Mouse (Mus musculus): ENCODE results near the gene Gm3453. TPM values are rescaled to one million over a fixed set of nuclear protein-coding genes. Genes with fewer than 3 reads are reported as not detected.
A peak's percentile ranks its signal among the peaks of the same experiment; 100 is the strongest.
"Not testable (repeated sequence)": the region's sequence is repeated elsewhere in the genome, so short reads cannot be mapped to it uniquely, and the experiment has no call there.

Gene Gm3453
- polyA plus RNA-seq (2011; ENCODE audit: insufficient read length, low read depth, missing spikeins): not detected in 2 replicates

- H3K27ac ChIP-seq (ENCODE audit: insufficient read depth, low read length); H3K4me3 ChIP-seq (ENCODE audit: insufficient read depth, low read length); H3K4me1 ChIP-seq (ENCODE audit: control insufficient read depth, insufficient read depth, low read length): not testable (repeated sequence)
These were observed at the start of gene Gm3453 for GRCm38 (mm10) chr14:5979037-5979436. Gm3453 (minus strand) TSS chr14:5979137.

- not testable (repeated sequence) for H3K27ac ChIP-seq (ENCODE audit: insufficient read depth, low read length); H3K4me3 ChIP-seq (ENCODE audit: insufficient read depth, low read length); H3K4me1 ChIP-seq (ENCODE audit: control insufficient read depth, insufficient read depth, low read length)
These were observed 8.2 kb upstream of the Gm3453 start for GRCm38 (mm10) chr14:5987136-5987535.

GRCm38 (mm10) chr14:5962441-5962840 is 16.5 kb downstream of the Gm3453 start:
- H3K4me3 ChIP-seq (ENCODE audit: insufficient read depth, low read length): not testable (repeated sequence)

GRCm38 (mm10) chr14:5961635-5962034 is 17.3 kb downstream of the Gm3453 start, which contains the start of gene Gm3248:
Gm3248 (minus strand) TSS chr14:5961745.
- H3K4me3 ChIP-seq (ENCODE audit: insufficient read depth, low read length): peak within 1 kb of the TSS; percentile 65
- H3K27ac ChIP-seq (ENCODE audit: insufficient read depth, low read length); H3K4me1 ChIP-seq (ENCODE audit: control insufficient read depth, insufficient read depth, low read length): not testable (repeated sequence)

More at GRCm38 (mm10) chr14:5962441-5962840, 16.5 kb downstream of the Gm3453 start:
- H3K27ac ChIP-seq (ENCODE audit: insufficient read depth, low read length); H3K4me1 ChIP-seq (ENCODE audit: control insufficient read depth, insufficient read depth, low read length): not testable (repeated sequence)

- H3K4me3 ChIP-seq (ENCODE audit: insufficient read depth, low read length): peak overlapping the region; percentile 65
- not testable (repeated sequence) for H3K4me1 ChIP-seq (ENCODE audit: control insufficient read depth, insufficient read depth, low read length); H3K27ac ChIP-seq (ENCODE audit: insufficient read depth, low read length)
These were observed 17.8 kb downstream of the Gm3453 start for GRCm38 (mm10) chr14:5961102-5961501.

GRCm38 (mm10) chr14:5960479-5960878 is 18.5 kb downstream of the Gm3453 start:
- H3K4me3 ChIP-seq (ENCODE audit: insufficient read depth, low read length); H3K4me1 ChIP-seq (ENCODE audit: control insufficient read depth, insufficient read depth, low read length); H3K27ac ChIP-seq (ENCODE audit: insufficient read depth, low read length): not testable (repeated sequence)

GRCm38 (mm10) chr14:5923276-5923675 is 55.7 kb downstream of the Gm3453 start:
- H3K4me1 ChIP-seq (ENCODE audit: control insufficient read depth, insufficient read depth, low read length); H3K4me3 ChIP-seq (ENCODE audit: insufficient read depth, low read length); H3K27ac ChIP-seq (ENCODE audit: insufficient read depth, low read length): not testable (repeated sequence)

Other genes with a start within 250 kb of the Gm3453 start
- not detected in 2 replicates for gene Gm3373, start 237.6 kb downstream of the Gm3453 start, polyA plus RNA-seq (2011; ENCODE audit: insufficient read length, low read depth, missing spikeins)
- not detected in 2 replicates for gene Gm3383, start 171.2 kb downstream of the Gm3453 start, polyA plus RNA-seq (2011; ENCODE audit: insufficient read length, low read depth, missing spikeins)
- not detected in 2 replicates for gene Gm3424, start 148.8 kb downstream of the Gm3453 start, polyA plus RNA-seq (2011; ENCODE audit: insufficient read length, low read depth, missing spikeins)
- not detected in 2 replicates for gene Gm8237, start 98.8 kb downstream of the Gm3453 start, polyA plus RNA-seq (2011; ENCODE audit: insufficient read length, low read depth, missing spikeins)
- gene Gm3248, start 17.4 kb downstream of the Gm3453 start, polyA plus RNA-seq (2011; ENCODE audit: insufficient read length, low read depth, missing spikeins): not detected in 2 replicates
- not detected in 2 replicates for gene Gm6337, start 79.1 kb upstream of the Gm3453 start, polyA plus RNA-seq (2011; ENCODE audit: insufficient read length, low read depth, missing spikeins)
- gene Gm8206, start 114.8 kb upstream of the Gm3453 start, polyA plus RNA-seq (2011; ENCODE audit: insufficient read length, low read depth, missing spikeins): 1.6 and 1.7 TPM in 2 replicates
- gene Gm3468, start 129.5 kb upstream of the Gm3453 start, polyA plus RNA-seq (2011; ENCODE audit: insufficient read length, low read depth, missing spikeins): 0.32 and 1.3 TPM in 2 replicates
- not detected in 2 replicates for gene Gm3476, start 146.7 kb upstream of the Gm3453 start, polyA plus RNA-seq (2011; ENCODE audit: insufficient read length, low read depth, missing spikeins)
- not detected in 2 replicates for gene Gm21560, start 240.2 kb upstream of the Gm3453 start, polyA plus RNA-seq (2011; ENCODE audit: insufficient read length, low read depth, missing spikeins)